Mouse (Mus musculus) fibroblast of lung, adult 2 months (primary cell): ENCODE results near the gene Tex19.2.

Experiments
- DNase-seq: peaks from one replicate; pipeline ENCODE4 v3.0.0-alpha.2; 2011; ENCODE audit warnings: low read depth

Gene Tex19.2

GRCm38 (mm10) chr11:121118577-121118976 lies at the start of gene Tex19.2:
TSS of gene Tex19.2 (minus strand) at chr11:121118677.
- no peak for DNase-seq

GRCm38 (mm10) chr11:121163751-121164150 lies 45.3 kb upstream of the Tex19.2 start:
- no peak for DNase-seq

GRCm38 (mm10) chr11:121160636-121161346 lies 42.3 kb upstream of the Tex19.2 start:
- no peak for DNase-seq

- DNase-seq = no peak
These were observed 41.5 kb upstream of the Tex19.2 start, which contains the start of gene Uts2r for GRCm38 (mm10) chr11:121159971-121160370. TSS of gene Uts2r (plus strand) at chr11:121160271.

GRCm38 (mm10) chr11:121156411-121156891 lies 38.0 kb upstream of the Tex19.2 start:
- no peak for DNase-seq

GRCm38 (mm10) chr11:121154203-121154602 lies 35.7 kb upstream of the Tex19.2 start:
- DNase-seq = no peak

- no peak for DNase-seq
These were observed 29.7 kb upstream of the Tex19.2 start for GRCm38 (mm10) chr11:121148193-121148592.

- DNase-seq = no peak
These were observed 27.4 kb upstream of the Tex19.2 start, which contains the start of gene Tex19.1 for GRCm38 (mm10) chr11:121145865-121146264. TSS of gene Tex19.1 (plus strand) at chr11:121146143.

GRCm38 (mm10) chr11:121143325-121144015 lies 25.0 kb upstream of the Tex19.2 start:
- DNase-seq = no peak

- no peak for DNase-seq
These were observed 20.3 kb upstream of the Tex19.2 start for GRCm38 (mm10) chr11:121138732-121139131.

- no peak for DNase-seq
These were observed 19.2 kb upstream of the Tex19.2 start for GRCm38 (mm10) chr11:121137682-121138081.

- no peak for DNase-seq
These were observed 16.1 kb upstream of the Tex19.2 start for GRCm38 (mm10) chr11:121134600-121134999.

GRCm38 (mm10) chr11:121129616-121130015 lies 11.1 kb upstream of the Tex19.2 start:
- peak; percentile 93 for DNase-seq

GRCm38 (mm10) chr11:121127441-121127840 lies 9.0 kb upstream of the Tex19.2 start:
- DNase-seq = no peak

- no peak for DNase-seq
These were observed 7.9 kb upstream of the Tex19.2 start for GRCm38 (mm10) chr11:121126395-121126794.

GRCm38 (mm10) chr11:121125522-121126172 lies 7.2 kb upstream of the Tex19.2 start:
- DNase-seq = no peak

GRCm38 (mm10) chr11:121123438-121123837 lies 5.0 kb upstream of the Tex19.2 start:
- DNase-seq = no peak

GRCm38 (mm10) chr11:121122024-121122670 lies 3.7 kb upstream of the Tex19.2 start:
- no peak for DNase-seq

- DNase-seq = no peak
These were observed 2.7 kb upstream of the Tex19.2 start for GRCm38 (mm10) chr11:121121151-121121550.

GRCm38 (mm10) chr11:121118106-121118505 lies 371 bp downstream of the Tex19.2 start:
- DNase-seq = no peak

- DNase-seq = no peak
These were observed 6.2 kb downstream of the Tex19.2 start for GRCm38 (mm10) chr11:121112091-121112775.

- no peak for DNase-seq
These were observed 6.9 kb downstream of the Tex19.2 start for GRCm38 (mm10) chr11:121111601-121112000.
